Mouse (Mus musculus): ENCODE results near the gene Mphosph10.

Gene Mphosph10

GRCm38 (mm10) chr7:64392122-64392818 lies at the start of gene Mphosph10, which contains the start of gene Mcee:
TSS of gene Mphosph10 (minus strand) at chr7:64392268.
TSS of gene Mcee (plus strand) at chr7:64392607.
- peak; percentile 99 for DNase-seq

- DNase-seq: no peak
These were observed 48.5 kb upstream of the Mphosph10 start for GRCm38 (mm10) chr7:64440519-64440918.

- DNase-seq: no peak
These were observed 47.8 kb upstream of the Mphosph10 start for GRCm38 (mm10) chr7:64439595-64440518.

- no peak for DNase-seq
These were observed 32.8 kb upstream of the Mphosph10 start for GRCm38 (mm10) chr7:64424861-64425260.

- no peak for DNase-seq
These were observed 11.9 kb upstream of the Mphosph10 start for GRCm38 (mm10) chr7:64403989-64404388.

GRCm38 (mm10) chr7:64402452-64402851 lies 10.4 kb upstream of the Mphosph10 start:
- DNase-seq: no peak

GRCm38 (mm10) chr7:64400725-64401124 lies 8.7 kb upstream of the Mphosph10 start:
- DNase-seq: no peak

GRCm38 (mm10) chr7:64392819-64393151 lies 717 bp upstream of the Mphosph10 start:
- no peak for DNase-seq

GRCm38 (mm10) chr7:64391479-64391878 lies 589 bp downstream of the Mphosph10 start:
- DNase-seq: no peak

GRCm38 (mm10) chr7:64373830-64374562 lies 18.1 kb downstream of the Mphosph10 start, which contains the start of gene Fan1:
TSS of gene Fan1 (minus strand) at chr7:64374095.
- DNase-seq: peak; percentile 88 to 89

- no peak for DNase-seq
These were observed 18.8 kb downstream of the Mphosph10 start for GRCm38 (mm10) chr7:64373147-64373829.

GRCm38 (mm10) chr7:64371940-64372878 lies 19.9 kb downstream of the Mphosph10 start:
- DNase-seq: no peak

GRCm38 (mm10) chr7:64369841-64370240 lies 22.2 kb downstream of the Mphosph10 start:
- no peak for DNase-seq

GRCm38 (mm10) chr7:64365863-64366262 lies 26.2 kb downstream of the Mphosph10 start:
- DNase-seq: peak; percentile 71 to 76

- no peak for DNase-seq
These were observed 31.5 kb downstream of the Mphosph10 start for GRCm38 (mm10) chr7:64360586-64360945.

GRCm38 (mm10) chr7:64359943-64360585 lies 32.0 kb downstream of the Mphosph10 start:
- no peak for DNase-seq

- DNase-seq: no peak
These were observed 33.4 kb downstream of the Mphosph10 start for GRCm38 (mm10) chr7:64358666-64359065.

- DNase-seq: peak; percentile 90 to 94
These were observed 34.7 kb downstream of the Mphosph10 start for GRCm38 (mm10) chr7:64357405-64357804.

- DNase-seq: no peak
These were observed 35.4 kb downstream of the Mphosph10 start for GRCm38 (mm10) chr7:64356661-64357060.

- DNase-seq: peak; percentile 30 to 52
These were observed 37.9 kb downstream of the Mphosph10 start for GRCm38 (mm10) chr7:64354206-64354605.

GRCm38 (mm10) chr7:64351087-64351486 lies 41.0 kb downstream of the Mphosph10 start:
- DNase-seq: no peak
